Mouse (Mus musculus): ENCODE measurements at regions not wholly inside any gene's neighbourhood (a gene's known extent, or its start where the extent isn't known, plus 50 kb on each side); places are given as distances from the start of the nearest gene placed in this dataset.

DNA sequence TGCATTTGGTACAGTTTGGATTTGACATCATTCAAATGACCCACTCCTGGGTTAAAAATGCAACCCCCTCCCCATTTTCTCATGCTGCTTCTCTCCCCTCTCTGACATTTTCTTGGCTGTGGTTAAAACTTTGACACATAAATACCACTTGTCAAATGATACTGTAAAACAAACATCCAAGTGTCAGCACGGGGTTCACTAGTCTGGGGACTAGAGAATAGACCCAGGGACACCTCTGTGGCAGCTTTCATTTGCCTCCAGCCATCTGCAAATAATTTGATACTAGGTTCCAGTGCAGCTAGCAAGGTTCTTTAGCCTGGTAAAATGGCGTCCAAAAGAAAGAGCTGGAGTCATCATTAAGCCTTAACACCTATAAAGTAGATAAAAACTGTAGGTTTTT is 312.7 kb upstream of the Sfrp2 start:
- no peak for DNase-seq (ENCODE audit: low spot score)
- Histone ChIP-seq H3K4me2 (replicated peaks; ENCODE audit: low read depth, low read length, severe bottlenecking) (no peak overlapping the region), H3K9ac (ENCODE audit: low read depth, low read length, severe bottlenecking) (no peak overlapping the region), H3K27me3 (ENCODE audit: control insufficient read depth, insufficient read depth, low read length) (no peaks in the 10 kb centered on the region), H3K36me3 (ENCODE audit: control insufficient read depth, insufficient read depth, low read length) (no peaks in the 10 kb centered on the region), H3K27ac (replicated peaks; ENCODE audit: low read depth, low read length) (no peak overlapping the region), H3K9me3 (ENCODE audit: control insufficient read depth, low read length) (no peaks in the 10 kb centered on the region), H3K4me1 (ENCODE audit: control insufficient read depth, insufficient read depth, low read length) (no peaks in the 10 kb centered on the region), H3K4me3 (replicated peaks; ENCODE audit: low read length) (no peak overlapping the region)
- 52% methylated on average over 2 of the region's 2 CpGs for WGBS
- ATAC-seq (ENCODE audit: low FRiP score, low read depth) = no peak
- no peak for TF ChIP-seq POLR2A (IDR thresholded peaks at IDR 0.05; ENCODE audit: borderline replicate concordance, extremely low read depth, insufficient read depth, insufficient read length)

DNA sequence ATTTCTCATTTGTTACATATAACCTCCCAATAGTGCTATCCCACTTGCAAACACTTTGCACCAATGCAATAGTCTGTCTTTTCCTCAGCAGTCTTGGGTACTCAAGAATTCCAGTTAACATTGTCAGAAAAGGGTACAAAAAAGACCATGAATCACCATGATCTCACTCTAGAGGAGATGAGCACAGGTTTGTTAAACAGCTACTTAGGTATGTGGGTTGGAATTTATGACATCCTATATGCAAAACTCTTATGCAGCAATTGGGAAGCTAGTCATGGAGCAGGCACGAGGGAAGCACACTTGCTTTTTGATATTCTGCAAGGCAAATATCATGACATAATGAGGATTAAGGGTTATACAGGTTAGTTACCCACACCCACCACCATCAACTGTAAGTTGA is 307.7 kb upstream of the Sfrp2 start:
- no peak for TF ChIP-seq POLR2A (IDR thresholded peaks at IDR 0.05; ENCODE audit: borderline replicate concordance, extremely low read depth, insufficient read depth, insufficient read length)
- Histone ChIP-seq H3K27ac (replicated peaks; ENCODE audit: low read depth, low read length) (no peak overlapping the region), H3K4me2 (replicated peaks; ENCODE audit: low read depth, low read length, severe bottlenecking) (no peak overlapping the region), H3K4me1 (ENCODE audit: control insufficient read depth, insufficient read depth, low read length) (no peaks in the 10 kb centered on the region), H3K27me3 (ENCODE audit: control insufficient read depth, insufficient read depth, low read length) (no peaks in the 10 kb centered on the region), H3K9me3 (ENCODE audit: control insufficient read depth, low read length) (no peaks in the 10 kb centered on the region), H3K36me3 (ENCODE audit: control insufficient read depth, insufficient read depth, low read length) (no peaks in the 10 kb centered on the region), H3K4me3 (replicated peaks; ENCODE audit: low read length) (no peak overlapping the region), H3K9ac (ENCODE audit: low read depth, low read length, severe bottlenecking) (no peak overlapping the region)
- no peak for DNase-seq (ENCODE audit: low spot score)
- ATAC-seq (ENCODE audit: low FRiP score, low read depth) = no peak
- WGBS = 50% methylated on average over 1 of the region's 1 CpGs

DNA sequence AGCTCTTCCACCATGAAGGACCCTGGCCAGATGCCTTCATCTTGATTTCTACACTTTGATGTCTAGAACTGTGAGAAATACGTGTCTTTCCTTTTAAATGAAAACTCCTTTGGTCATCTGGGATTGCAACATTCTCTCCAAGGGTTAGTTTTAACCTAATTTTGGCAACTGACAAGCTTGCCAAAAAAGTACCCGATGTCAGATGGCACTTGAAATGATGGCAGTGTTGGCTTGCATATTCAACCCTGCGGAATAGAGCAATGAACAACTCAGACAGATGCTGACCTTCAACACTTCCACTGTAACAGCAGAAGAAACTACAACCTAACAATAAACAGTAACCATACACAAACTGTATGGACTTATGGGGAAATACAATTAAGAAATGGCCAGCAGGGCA is 286.9 kb upstream of the Sfrp2 start:
- no peak overlapping the region for H3K9ac ChIP-seq (ENCODE audit: low read depth, low read length, severe bottlenecking)
- no peak for TF ChIP-seq POLR2A (IDR thresholded peaks at IDR 0.05; ENCODE audit: borderline replicate concordance, extremely low read depth, insufficient read depth, insufficient read length)
- no peak overlapping the region for H3K4me2 ChIP-seq (replicated peaks; ENCODE audit: low read depth, low read length, severe bottlenecking)
- H3K27ac ChIP-seq (replicated peaks; ENCODE audit: low read depth, low read length) = no peak overlapping the region
- H3K4me1 ChIP-seq (ENCODE audit: control insufficient read depth, insufficient read depth, low read length) = no peaks in the 10 kb centered on the region
- H3K27me3 ChIP-seq (ENCODE audit: control insufficient read depth, insufficient read depth, low read length) = no peaks in the 10 kb centered on the region
- H3K4me3 ChIP-seq (replicated peaks; ENCODE audit: low read length) = no peak overlapping the region
- H3K9me3 ChIP-seq (ENCODE audit: control insufficient read depth, low read length) = no peaks in the 10 kb centered on the region
- H3K36me3 ChIP-seq (ENCODE audit: control insufficient read depth, insufficient read depth, low read length) = no peaks in the 10 kb centered on the region
- WGBS = 87% methylated on average over 3 of the region's 3 CpGs
- no peak for DNase-seq (ENCODE audit: low spot score)
- ATAC-seq (ENCODE audit: low FRiP score, low read depth) = no peak

DNA sequence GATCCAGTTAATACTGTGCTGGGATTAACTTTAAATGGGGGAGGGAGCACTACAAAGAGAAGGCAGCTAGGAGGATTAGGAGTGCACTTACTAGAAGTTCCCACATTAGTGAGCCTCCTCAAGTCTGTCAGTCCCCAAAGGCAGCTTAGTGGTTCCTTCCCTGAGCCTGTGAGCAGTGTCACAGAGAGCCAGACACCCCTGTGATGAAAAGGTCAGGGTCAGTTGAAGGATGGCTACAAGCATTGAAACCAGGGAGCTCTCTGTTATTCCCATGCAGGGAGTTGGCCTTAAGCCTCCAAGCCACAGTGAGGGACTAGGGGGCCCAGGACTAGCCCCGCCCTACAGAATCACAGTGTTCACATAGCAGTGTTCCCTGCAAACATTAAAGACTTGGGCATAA is 285.9 kb upstream of the Sfrp2 start:
- no peak for ATAC-seq (ENCODE audit: low FRiP score, low read depth)
- no peak overlapping the region for H3K9ac ChIP-seq (ENCODE audit: low read depth, low read length, severe bottlenecking)
- H3K9me3 ChIP-seq (ENCODE audit: control insufficient read depth, low read length) = no peaks in the 10 kb centered on the region
- no peak for DNase-seq (ENCODE audit: low spot score)
- WGBS = 83% methylated on average over 1 of the region's 1 CpGs
- TF ChIP-seq POLR2A (IDR thresholded peaks at IDR 0.05; ENCODE audit: borderline replicate concordance, extremely low read depth, insufficient read depth, insufficient read length) = no peak
- H3K36me3 ChIP-seq (ENCODE audit: control insufficient read depth, insufficient read depth, low read length) = no peaks in the 10 kb centered on the region
- H3K27me3 ChIP-seq (ENCODE audit: control insufficient read depth, insufficient read depth, low read length) = no peaks in the 10 kb centered on the region
- no peak overlapping the region for H3K4me2 ChIP-seq (replicated peaks; ENCODE audit: low read depth, low read length, severe bottlenecking)
- no peak overlapping the region for H3K27ac ChIP-seq (replicated peaks; ENCODE audit: low read depth, low read length)
- H3K4me3 ChIP-seq (replicated peaks; ENCODE audit: low read length) = no peak overlapping the region
- H3K4me1 ChIP-seq (ENCODE audit: control insufficient read depth, insufficient read depth, low read length) = no peaks in the 10 kb centered on the region

DNA sequence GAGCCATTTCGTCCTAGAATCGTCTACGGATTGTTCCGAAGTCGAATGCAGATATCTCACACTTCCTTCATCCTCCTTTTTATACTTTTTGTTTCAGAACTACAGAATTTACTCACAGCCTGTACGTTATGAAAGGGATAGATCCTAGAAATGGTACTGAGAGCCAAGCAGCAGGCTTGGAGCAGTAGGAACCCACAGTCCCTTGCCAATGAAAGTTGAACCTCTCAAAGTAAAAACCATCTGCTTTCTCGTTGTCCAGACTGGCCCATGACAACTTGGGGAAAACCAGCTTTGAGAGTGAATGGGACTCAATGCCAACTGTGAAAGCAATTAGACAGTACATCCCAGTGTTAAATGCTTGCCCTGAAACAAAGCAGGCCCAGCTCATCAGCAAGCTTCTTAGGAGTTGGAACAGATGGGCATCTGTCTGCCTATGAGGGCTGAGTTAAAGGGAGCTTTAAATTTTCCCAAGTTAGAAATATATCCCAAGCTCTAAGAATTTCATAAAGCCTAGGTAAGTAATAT is 279.9 kb upstream of the Sfrp2 start:
- Histone ChIP-seq H3K36me3 (ENCODE audit: control insufficient read depth, insufficient read depth, low read length) (no peaks in the 10 kb centered on the region), H3K4me3 (replicated peaks; ENCODE audit: low read length) (no peak overlapping the region), H3K9ac (ENCODE audit: low read depth, low read length, severe bottlenecking) (no peak overlapping the region), H3K27ac (replicated peaks; ENCODE audit: low read depth, low read length) (no peak overlapping the region), H3K4me2 (replicated peaks; ENCODE audit: low read depth, low read length, severe bottlenecking) (no peak overlapping the region), H3K9me3 (ENCODE audit: control insufficient read depth, low read length) (no peaks in the 10 kb centered on the region), H3K27me3 (ENCODE audit: control insufficient read depth, insufficient read depth, low read length) (no peaks in the 10 kb centered on the region), H3K4me1 (ENCODE audit: control insufficient read depth, insufficient read depth, low read length) (0 out of 2 replicates have a peak, but pooled peaks cover 5% of the 10 kb centered on the region)
- DNase-seq (ENCODE audit: low spot score) = no peak
- ATAC-seq (ENCODE audit: low FRiP score, low read depth) = no peak
- no peak for TF ChIP-seq POLR2A (IDR thresholded peaks at IDR 0.05; ENCODE audit: borderline replicate concordance, extremely low read depth, insufficient read depth, insufficient read length)
- 65% methylated on average over 7 of the region's 7 CpGs for WGBS

DNA sequence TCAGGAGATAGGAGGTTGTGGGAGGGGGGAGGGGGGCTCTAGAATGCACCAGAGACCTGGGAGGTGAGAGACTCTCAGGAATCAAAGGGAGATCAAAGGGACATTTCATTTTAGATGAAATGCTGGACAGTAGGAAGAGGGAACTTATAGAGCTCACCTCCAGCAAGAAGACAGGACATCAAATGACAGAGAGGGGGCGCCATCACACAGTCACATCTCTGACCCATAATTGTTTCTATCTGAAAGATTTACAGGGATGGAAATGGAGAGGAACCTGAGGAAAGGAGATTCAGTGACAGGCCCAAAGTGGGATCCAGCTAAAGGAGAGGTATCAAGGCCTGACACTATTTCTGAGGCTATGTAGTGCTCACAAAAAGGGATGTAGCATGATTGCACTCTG is 270.5 kb upstream of the Sfrp2 start:
- Histone ChIP-seq H3K4me2 (replicated peaks; ENCODE audit: low read depth, low read length, severe bottlenecking) (no peak overlapping the region), H3K9ac (ENCODE audit: low read depth, low read length, severe bottlenecking) (no peak overlapping the region), H3K4me1 (ENCODE audit: control insufficient read depth, insufficient read depth, low read length) (no peaks in the 10 kb centered on the region), H3K4me3 (replicated peaks; ENCODE audit: low read length) (no peak overlapping the region), H3K27me3 (ENCODE audit: control insufficient read depth, insufficient read depth, low read length) (no peaks in the 10 kb centered on the region), H3K9me3 (ENCODE audit: control insufficient read depth, low read length) (no peaks in the 10 kb centered on the region), H3K36me3 (ENCODE audit: control insufficient read depth, insufficient read depth, low read length) (no peaks in the 10 kb centered on the region), H3K27ac (replicated peaks; ENCODE audit: low read depth, low read length) (no peak overlapping the region)
- WGBS = 20% methylated on average over 1 of the region's 1 CpGs
- ATAC-seq (ENCODE audit: low FRiP score, low read depth) (no peak), DNase-seq (ENCODE audit: low spot score) (no peak)
- TF ChIP-seq POLR2A (IDR thresholded peaks at IDR 0.05; ENCODE audit: borderline replicate concordance, extremely low read depth, insufficient read depth, insufficient read length) = no peak

Measured in limb, embryonic 14.5 days (tissue).